Mouse (Mus musculus) forebrain, embryonic 12.5 days (tissue): Measurements from ENCODE around the gene Ppp1cc. TPM values are rescaled to one million over a fixed set of nuclear protein-coding genes. Genes with fewer than 3 reads are reported as not detected.

Source experiments
- polyA plus RNA-seq: library from polyadenylated mRNA; unstranded; fragments of >200 nt; fragmentation: Nextera tagmentation; extraction: Ambion mirVana; gene quantifications from 2 replicates; pipeline ENCODE4 v1.2.1, GENCODE M21; 2016

Gene Ppp1cc
- polyA plus RNA-seq, 1 experiment from 2014 or later, result 337 TPM

Other genes with a start within 250 kb of the Ppp1cc start
- gene Cux2, start 108.2 kb upstream of the Ppp1cc start, polyA plus RNA-seq, result 13.7 and 14.0 TPM in 2 replicates
- gene Myl2, start 57.3 kb upstream of the Ppp1cc start, polyA plus RNA-seq, result 1.5 and 2.5 TPM in 2 replicates
- gene Ccdc63, start 17.5 kb upstream of the Ppp1cc start, polyA plus RNA-seq, result not detected in 2 replicates
- gene Hvcn1, start 48.5 kb downstream of the Ppp1cc start, polyA plus RNA-seq, result 7.5 and 8.4 TPM in 2 replicates
- 4.4 and 5.5 TPM in 2 replicates for gene Tctn1, start 106.2 kb downstream of the Ppp1cc start, polyA plus RNA-seq
- gene Pptc7, start 126.1 kb downstream of the Ppp1cc start, polyA plus RNA-seq, result 9.6 and 10.7 TPM in 2 replicates
- 12.7 and 15.8 TPM in 2 replicates for gene Rad9b, start 196.0 kb downstream of the Ppp1cc start, polyA plus RNA-seq
- gene Vps29, start 196.1 kb downstream of the Ppp1cc start, polyA plus RNA-seq, result 174 and 186 TPM in 2 replicates
- gene Gpn3, start 213.6 kb downstream of the Ppp1cc start, polyA plus RNA-seq, result 60.5 and 62.6 TPM in 2 replicates
- gene Fam216a, start 214.1 kb downstream of the Ppp1cc start, polyA plus RNA-seq, result 106 and 115 TPM in 2 replicates
- gene Arpc3, start 233.6 kb downstream of the Ppp1cc start, polyA plus RNA-seq, result 111 and 128 TPM in 2 replicates